Mouse (Mus musculus) kidney, adult 2 months (tissue): ENCODE data around the gene Kcng4.

ENCODE experiments used
- CTCF ChIP-seq: fragments of 200-500 bp; conservative IDR thresholded peaks from 2 replicates; pipeline ENCODE4 v1.5.1; 2011; ENCODE audit warnings: low read depth, mild to moderate bottlenecking, control low read depth, low read length, moderate library complexity, mixed read lengths; ENCODE audit not compliant: insufficient read depth, insufficient read length
- POLR2A ChIP-seq: fragments of 200-500 bp; IDR thresholded peaks from one replicate; pipeline ENCODE4 v1.6.1; 2011; ENCODE audit warnings: low read depth, low read length, control low read depth

DNA sequence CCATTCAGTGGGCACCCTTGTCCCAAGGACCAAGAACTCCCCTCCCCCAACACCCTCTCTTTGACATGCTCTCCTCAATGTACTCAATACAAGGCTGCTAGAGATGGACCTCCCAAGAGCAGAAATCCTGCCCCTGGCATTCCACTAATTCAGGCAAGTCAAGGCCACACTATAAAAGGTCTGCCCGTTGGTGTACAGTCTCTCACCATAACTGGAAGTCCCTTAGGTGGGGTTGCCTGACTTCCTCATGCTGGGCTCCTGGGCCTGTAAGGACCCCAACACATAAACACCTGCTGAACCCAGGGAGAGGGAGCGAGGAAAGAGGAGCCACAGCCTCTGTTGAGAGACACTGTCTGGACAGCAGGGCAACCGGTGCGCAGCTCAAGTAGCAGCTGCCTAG, 31.7 kb downstream of the Kcng4 start:
- no peak for TF ChIP-seq CTCF
- TF ChIP-seq POLR2A = no peak
